In the genomic region with DNA sequence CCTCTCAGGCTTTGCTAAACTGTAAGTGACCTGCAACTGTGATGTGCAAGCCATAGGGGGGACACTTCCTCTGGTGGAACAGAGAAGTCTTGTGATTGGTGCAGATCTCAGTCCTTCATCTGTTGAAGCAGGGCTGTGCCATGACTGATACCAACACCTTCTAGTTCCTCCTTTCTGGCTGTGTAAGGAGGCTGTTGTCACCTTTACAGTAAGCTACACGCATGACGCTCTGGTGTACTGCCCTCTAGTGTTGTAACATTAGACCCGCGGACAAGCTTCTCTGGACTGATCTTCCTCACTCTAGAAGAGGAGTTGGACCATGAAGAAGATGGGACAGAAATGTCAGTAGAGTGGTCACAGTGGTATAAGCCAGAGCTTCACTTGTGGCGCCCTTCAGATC, we compare ENCODE assay signal across 11 mouse cellular contexts. TPM values are rescaled to one million over a fixed set of nuclear protein-coding genes. Genes with fewer than 3 reads are reported as not detected.
DNase-seq lines count a peak whose midpoint lies in the region; ATAC-seq and TF ChIP-seq lines count a peak whose summit lies in the region.
"Had no signal": no experiment of that assay in that cellular context is flagged by ENCODE, and none has a peak within 500 bp of the region (broad histone marks: within the 10 kb centered on the region; RNA-seq: fewer than 3 reads in every experiment).

No protein-coding gene starts in this region.

- H3K27ac ChIP-seq in cerebellum, adult 2 months (ENCODE audit: insufficient read depth, low read length) = no peak overlapping the region
- no peak overlapping the region for H3K27ac ChIP-seq in midbrain, postnatal 0 days (ENCODE audit: low read depth, low read length)
- H3K27ac ChIP-seq in midbrain, embryonic 11.5 days (ENCODE audit: low read depth, low read length) = no peak overlapping the region
- H3K27ac ChIP-seq in heart, embryonic 12.5 days (ENCODE audit: poor library complexity, severe bottlenecking) = no peak overlapping the region
- H3K27ac ChIP-seq: embryonic facial prominence, embryonic 15.5 days; midbrain, embryonic 15.5 days; stomach, embryonic 15.5 days had no signal

- no peak overlapping the region for H3K9ac ChIP-seq in midbrain, postnatal 0 days (replicated peaks; ENCODE audit: low read length, poor library complexity, severe bottlenecking)
- H3K9ac ChIP-seq in midbrain, embryonic 11.5 days (ENCODE audit: low read length) = no peak overlapping the region
- H3K9ac ChIP-seq in heart, embryonic 12.5 days = no peak overlapping the region
- H3K9ac ChIP-seq: embryonic facial prominence, embryonic 15.5 days; midbrain, embryonic 15.5 days; stomach, embryonic 15.5 days had no signal

- H3K9me3 ChIP-seq in midbrain, postnatal 0 days (ENCODE audit: low read length) = no peaks in the 10 kb centered on the region
- H3K9me3 ChIP-seq in midbrain, embryonic 11.5 days (ENCODE audit: control insufficient read depth, low read length) = no peaks in the 10 kb centered on the region
- H3K9me3 ChIP-seq in heart, embryonic 12.5 days (replicated peaks) = peaks cover 6% of the 10 kb centered on the region
- H3K9me3 ChIP-seq: embryonic facial prominence, embryonic 15.5 days; midbrain, embryonic 15.5 days; stomach, embryonic 15.5 days had no signal

- H3K4me2 ChIP-seq in midbrain, postnatal 0 days (ENCODE audit: low read depth, low read length, poor library complexity, severe bottlenecking) = no peak overlapping the region
- H3K4me2 ChIP-seq in midbrain, embryonic 11.5 days = no peak overlapping the region
- no peak overlapping the region for H3K4me2 ChIP-seq in heart, embryonic 12.5 days
- H3K4me2 ChIP-seq: embryonic facial prominence, embryonic 15.5 days; midbrain, embryonic 15.5 days; stomach, embryonic 15.5 days had no signal

- no peaks in the 10 kb centered on the region for H3K4me1 ChIP-seq in cerebellum, adult 2 months (ENCODE audit: control insufficient read depth, insufficient read depth, low read length)
- no peaks in the 10 kb centered on the region for H3K4me1 ChIP-seq in midbrain, postnatal 0 days (ENCODE audit: insufficient read depth, low read length)
- no peaks in the 10 kb centered on the region for H3K4me1 ChIP-seq in midbrain, embryonic 11.5 days (ENCODE audit: control insufficient read depth, insufficient read depth, low read length)
- no peaks in the 10 kb centered on the region for H3K4me1 ChIP-seq in heart, embryonic 12.5 days (replicated peaks)
- H3K4me1 ChIP-seq: embryonic facial prominence, embryonic 15.5 days; midbrain, embryonic 15.5 days; stomach, embryonic 15.5 days had no signal

- H3K27me3 ChIP-seq in cerebellum, adult 2 months (ENCODE audit: control insufficient read depth, insufficient read depth, low read length) = no peaks in the 10 kb centered on the region
- no peaks in the 10 kb centered on the region for H3K27me3 ChIP-seq in midbrain, postnatal 0 days (ENCODE audit: insufficient read depth, low read length)
- no peaks in the 10 kb centered on the region for H3K27me3 ChIP-seq in midbrain, embryonic 11.5 days (ENCODE audit: control insufficient read depth, insufficient read depth, low read length)
- H3K27me3 ChIP-seq in heart, embryonic 12.5 days (replicated peaks) = no peaks in the 10 kb centered on the region
- H3K27me3 ChIP-seq: embryonic facial prominence, embryonic 15.5 days; midbrain, embryonic 15.5 days; stomach, embryonic 15.5 days had no signal

- H3K36me3 ChIP-seq in midbrain, postnatal 0 days (ENCODE audit: insufficient read depth, low read length) = no peaks in the 10 kb centered on the region
- H3K36me3 ChIP-seq in midbrain, embryonic 11.5 days (ENCODE audit: control insufficient read depth, insufficient read depth, low read length) = no peaks in the 10 kb centered on the region
- no peaks in the 10 kb centered on the region for H3K36me3 ChIP-seq in heart, embryonic 12.5 days
- H3K36me3 ChIP-seq: embryonic facial prominence, embryonic 15.5 days; midbrain, embryonic 15.5 days; stomach, embryonic 15.5 days had no signal

- ATAC-seq in midbrain, postnatal 0 days (ENCODE audit: low FRiP score) = no peak
- ATAC-seq in midbrain, embryonic 11.5 days (ENCODE audit: low FRiP score) = no peak
- ATAC-seq in heart, embryonic 12.5 days (ENCODE audit: insufficient number of reproducible peaks, low FRiP score) = no peak
- ATAC-seq: midbrain, embryonic 15.5 days had no signal

- peak in 1 of 2 experiments; percentile 31 for DNase-seq in cerebellum, adult 2 months
- no peak for DNase-seq in cerebellum, adult 8-10 months
- no peak for DNase-seq in midbrain, postnatal 0 days (ENCODE audit: low spot score)
- DNase-seq in midbrain, embryonic 11.5 days (ENCODE audit: low spot score, missing footprints) = no peak
- DNase-seq in kidney, postnatal 36 days = peak; percentile 11 to 37
- peak; percentile 33 for DNase-seq in thymus, postnatal 14 days
- DNase-seq in testis, postnatal 10 days (ENCODE audit: low spot score) = no peak

- H3K4me3 ChIP-seq in cerebellum, adult 2 months (replicated peaks; ENCODE audit: insufficient read depth, low read depth, low read length) = no peak overlapping the region
- H3K4me3 ChIP-seq in midbrain, postnatal 0 days (ENCODE audit: low read depth, low read length) = no peak overlapping the region
- H3K4me3 ChIP-seq in midbrain, embryonic 11.5 days (ENCODE audit: low read depth, low read length) = no peak overlapping the region
- H3K4me3 ChIP-seq in heart, embryonic 12.5 days = no peak overlapping the region
- H3K4me3 ChIP-seq: embryonic facial prominence, embryonic 15.5 days; midbrain, embryonic 15.5 days; stomach, embryonic 15.5 days had no signal

- WGBS in cerebellum, adult 2 months = 54% methylated on average over 5 of the region's 5 CpGs
- 50% methylated on average over 5 of the region's 5 CpGs for WGBS in midbrain, postnatal 0 days
- 54% methylated on average over 5 of the region's 5 CpGs for WGBS in midbrain, embryonic 11.5 days
- WGBS in heart, embryonic 12.5 days = 42% methylated on average over 5 of the region's 5 CpGs

- no peak for TF ChIP-seq POLR2A in cerebellum, adult 2 months (IDR thresholded peaks at IDR 0.05; ENCODE audit: borderline replicate concordance, insufficient read depth, low read length)

- TF ChIP-seq CTCF in cerebellum, adult 2 months (IDR thresholded peaks at IDR 0.05; ENCODE audit: borderline replicate concordance, insufficient read depth, low read depth, low read length) = peak; percentile 42; the same call in 1 of the 2 replicates
- peak; percentile 49 for TF ChIP-seq CTCF in midbrain, postnatal 0 days (IDR thresholded peaks at IDR 0.05)

RNA-seq across cellular contexts. Expression of gene Cmc1, which starts 18.6 kb away (rescaled TPM):
- 19.9 and 22.4 TPM in 2 replicates for polyA plus RNA-seq in cerebellum, adult 2 months (2012; rRNA removed)
- 3.2 and 6.3 TPM in 2 replicates for total RNA-seq in midbrain, postnatal 0 days (2014; rRNA removed)
- 37.8 and 44.6 TPM in 2 replicates for polyA plus RNA-seq in midbrain, postnatal 0 days (2015; fragmentation: Nextera tagmentation; extraction: Ambion mirVana)
- 40.1 and 41.5 TPM in 2 replicates for polyA plus RNA-seq in midbrain, embryonic 11.5 days (2014; fragmentation: Nextera tagmentation; extraction: Ambion mirVana)
- polyA plus RNA-seq in heart, embryonic 12.5 days (2016; fragmentation: Nextera tagmentation; extraction: Ambion mirVana) = 40.8 and 44.3 TPM in 2 replicates

Comparison
In these comparisons a context has a peak if more than half of its experiments do, and no peak if none do; other contexts are left out.
1. DNase-seq: peak in kidney, postnatal 36 days (2 of 2) and thymus, postnatal 14 days (single experiment); none in cerebellum, adult 8-10 months (single experiment), midbrain, postnatal 0 days (single experiment), midbrain, embryonic 11.5 days (single experiment) and testis, postnatal 10 days (single experiment).